Mouse (Mus musculus) stomach, embryonic 15.5 days (tissue): ENCODE results near the gene Wdr73. TPM values are rescaled to one million over a fixed set of nuclear protein-coding genes. Genes with fewer than 3 reads are reported as not detected.

Experiments used
- ATAC-seq: fragments of 200-750 bp; cut with Nextera tagmentation; 2 replicates; pipeline ENCODE4 v1.8.0; 2017; ENCODE audit warnings: low read depth, moderate number of reproducible peaks, moderate TSS enrichment; ENCODE audit not compliant: insufficient read depth, low FRiP score
- H3K27ac ChIP-seq: fragments of 300-500 bp; sonication (generic); 2 replicates; pipeline ENCODE4 v1.5.1; 2015; ENCODE audit warnings: mild to moderate bottlenecking, inconsistent platforms
- H3K27me3 ChIP-seq: fragments of 300-500 bp; sonication (generic); replicated peaks from 2 replicates; pipeline ENCODE4 v1.6.1; 2015; ENCODE audit warnings: inconsistent platforms
- H3K36me3 ChIP-seq: fragments of 300-500 bp; sonication (generic); 2 replicates; pipeline ENCODE4 v1.6.1; 2015; ENCODE audit warnings: inconsistent platforms
- H3K4me1 ChIP-seq: fragments of 300-500 bp; sonication (generic); 2 replicates; pipeline ENCODE4 v1.6.1; 2015; ENCODE audit warnings: inconsistent platforms
- H3K4me2 ChIP-seq: fragments of 300-500 bp; sonication (generic); 2 replicates; pipeline ENCODE4 v1.6.1; 2015; ENCODE audit warnings: mild to moderate bottlenecking, inconsistent platforms
- H3K4me3 ChIP-seq: fragments of 300-500 bp; sonication (generic); replicated peaks from 2 replicates; pipeline ENCODE4 v1.5.1; 2015; ENCODE audit warnings: inconsistent platforms
- H3K9ac ChIP-seq: fragments of 300-500 bp; sonication (generic); 2 replicates; pipeline ENCODE4 v1.6.1; 2015; ENCODE audit warnings: inconsistent platforms
- H3K9me3 ChIP-seq: fragments of 300-500 bp; sonication (generic); 2 replicates; pipeline ENCODE4 v1.6.1; 2016; ENCODE audit warnings: inconsistent platforms
- WGBS: fragments of 180-500 bp; shearing (Covaris S2); methylation state at CpG from one replicate; pipeline ENCODE4 v1.1.7; 2015; 5-methylcytosine and 5-hydroxymethylcytosine counted together
- polyA plus RNA-seq: library from polyadenylated mRNA; unstranded; fragments of >200 nt; fragmentation: Nextera tagmentation; extraction: Ambion mirVana; gene quantifications from 2 replicates; pipeline ENCODE4 v1.2.1, GENCODE M21; 2015

Gene Wdr73
- polyA plus RNA-seq, 1 experiment from 2014 or later: 33.2 TPM

GRCm38 (mm10) chr7:80917916-80918465 is 16.9 kb upstream of the Wdr73 start:
- H3K9me3 ChIP-seq: no peaks in the 10 kb centered on the region
- no peak for ATAC-seq
- H3K4me3 ChIP-seq: no peak overlapping the region
- H3K4me1 ChIP-seq: no peaks in the 10 kb centered on the region
- no peak overlapping the region for H3K27ac ChIP-seq
- H3K36me3 ChIP-seq: peaks cover 38% of the 10 kb centered on the region
- H3K9ac ChIP-seq: no peak overlapping the region
- H3K4me2 ChIP-seq: no peak overlapping the region
- no peaks in the 10 kb centered on the region for H3K27me3 ChIP-seq
- WGBS: 77% methylated on average over 4 of the region's 4 CpGs

GRCm38 (mm10) chr7:80912496-80912895 is 11.4 kb upstream of the Wdr73 start:
- Histone ChIP-seq H3K36me3 (peaks cover 27% of the 10 kb centered on the region), H3K27me3 (no peaks in the 10 kb centered on the region), H3K4me1 (no peaks in the 10 kb centered on the region), H3K4me3 (no peak overlapping the region), H3K9me3 (no peaks in the 10 kb centered on the region), H3K4me2 (no peak overlapping the region), H3K27ac (no peak overlapping the region), H3K9ac (no peak overlapping the region)
- WGBS: 79% methylated on average over 8 of the region's 8 CpGs
- ATAC-seq: no peak

DNA sequence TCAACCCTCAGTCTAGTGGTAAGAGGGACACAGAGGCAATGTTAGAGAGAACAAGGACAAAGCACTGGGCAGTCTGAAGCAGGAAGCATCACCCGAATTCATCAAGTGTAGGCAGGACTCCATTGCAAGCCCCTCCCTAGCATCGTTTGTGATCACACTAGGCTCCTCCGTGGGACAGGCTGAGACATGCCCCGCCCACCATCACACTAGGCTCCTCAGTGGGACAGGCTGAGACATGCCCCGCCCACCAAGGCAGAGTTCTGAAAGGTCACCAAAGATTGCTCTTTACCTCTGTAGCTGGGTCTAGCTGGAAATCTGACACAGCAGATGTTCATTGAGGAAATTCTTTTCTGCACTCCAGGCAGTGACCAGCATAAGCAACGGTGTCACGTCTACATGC is 10.0 kb upstream of the Wdr73 start:
- Histone ChIP-seq H3K27ac (no peak overlapping the region), H3K27me3 (no peaks in the 10 kb centered on the region), H3K4me2 (no peak overlapping the region), H3K9ac (no peak overlapping the region), H3K9me3 (no peaks in the 10 kb centered on the region), H3K4me3 (no peak overlapping the region), H3K4me1 (no peaks in the 10 kb centered on the region), H3K36me3 (peaks cover 25% of the 10 kb centered on the region)
- WGBS: 76% methylated on average over 7 of the region's 7 CpGs
- ATAC-seq: no peak

DNA sequence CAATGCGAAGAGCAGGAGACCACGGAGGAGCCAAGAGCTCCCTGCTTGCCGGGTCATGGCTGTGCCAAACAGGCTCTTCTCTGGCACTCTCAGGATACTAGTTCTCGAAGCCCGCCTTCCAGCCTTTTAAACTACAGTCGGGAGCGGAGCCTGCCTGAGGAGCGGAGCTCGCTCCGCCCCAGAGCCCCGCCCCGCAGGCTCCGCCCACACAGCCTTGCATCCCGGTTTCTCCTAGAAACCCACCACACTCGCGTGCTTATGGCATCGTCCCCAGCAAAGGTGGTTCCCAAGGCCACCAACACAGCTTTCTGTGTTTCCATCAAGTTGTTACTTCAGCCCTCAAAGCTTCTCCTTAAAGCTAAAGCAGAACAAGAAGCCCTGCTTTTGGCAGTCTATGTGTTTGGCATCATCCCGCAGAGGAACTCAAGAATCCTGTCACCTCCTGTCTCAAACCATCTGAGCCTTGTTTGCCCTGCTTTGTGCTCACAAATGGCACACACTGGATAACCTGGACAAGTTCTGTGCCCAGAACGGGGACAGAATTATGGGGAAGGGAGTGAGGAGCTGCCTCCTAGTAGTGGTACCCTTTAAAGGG is 3.9 kb upstream of the Wdr73 start, which contains the start of gene Nmb:
TSS of gene Nmb (minus strand) at position 156 of the 595 bp plus-strand sequence.
- ATAC-seq: peak; percentile 45; the same call in 1 of the 2 replicates
- peaks cover 9% of the 10 kb centered on the region; the same call in 1 of the 2 replicates for H3K36me3 ChIP-seq
- no peaks in the 10 kb centered on the region for H3K27me3 ChIP-seq
- H3K4me2 ChIP-seq: peak within 1 kb of the TSS; percentile 92
- no peak within 1 kb of the TSS for H3K27ac ChIP-seq
- no peaks in the 10 kb centered on the region for H3K9me3 ChIP-seq
- peak within 1 kb of the TSS; percentile 43 for H3K4me3 ChIP-seq
- peaks cover 18% of the 10 kb centered on the region for H3K4me1 ChIP-seq
- WGBS: 3% methylated on average over 19 of the region's 19 CpGs
- peak within 1 kb of the TSS; percentile 33; the same call in 1 of the 2 replicates for H3K9ac ChIP-seq

- Histone ChIP-seq H3K36me3 (peaks cover 6% of the 10 kb centered on the region; the same call in 1 of the 2 replicates), H3K4me1 (peaks cover 18% of the 10 kb centered on the region), H3K9ac (no peak overlapping the region), H3K4me3 (no peak overlapping the region), H3K27me3 (no peaks in the 10 kb centered on the region), H3K9me3 (no peaks in the 10 kb centered on the region), H3K4me2 (no peak overlapping the region), H3K27ac (no peak overlapping the region)
- no peak for ATAC-seq
- WGBS: 88% methylated on average over 11 of the region's 11 CpGs
Observed at GRCm38 (mm10) chr7:80903625-80904422, 2.8 kb upstream of the Wdr73 start.

DNA sequence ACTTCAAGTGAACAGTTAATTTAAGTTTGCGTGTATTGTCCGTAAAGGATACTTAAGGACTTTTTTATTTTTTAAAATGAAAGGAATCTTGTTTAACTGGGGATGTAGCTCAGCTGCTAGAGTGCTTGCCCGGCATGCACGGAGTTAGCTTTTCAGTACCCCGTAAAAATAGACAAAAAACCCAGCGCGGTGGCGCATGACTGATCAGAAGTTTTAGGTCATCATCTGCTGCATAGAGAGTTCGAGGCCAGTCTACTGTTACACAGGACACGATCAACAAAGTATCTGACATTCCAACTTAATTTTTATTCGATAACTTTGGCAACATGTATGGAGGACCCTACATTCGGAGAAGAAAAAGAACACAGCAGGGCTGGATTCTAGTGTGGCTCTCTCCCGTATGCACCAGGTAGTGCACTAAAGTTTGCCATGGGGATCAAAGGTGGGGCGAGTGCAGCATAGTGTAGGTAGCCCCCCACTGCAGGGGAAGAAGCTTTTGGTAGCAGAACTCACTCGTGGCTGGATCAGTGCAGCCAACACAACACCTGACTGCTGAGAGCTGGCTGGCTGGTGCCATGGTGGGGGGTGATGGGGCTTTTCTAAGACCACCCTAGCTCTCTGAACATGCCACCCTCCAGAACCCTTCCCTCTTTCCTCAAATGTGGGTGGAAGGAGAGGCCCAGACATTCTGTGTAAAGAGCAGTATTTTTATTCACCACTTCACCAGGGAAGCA is 639 bp upstream of the Wdr73 start:
- H3K9ac ChIP-seq: peak overlapping the region; percentile 45; the same call in 1 of the 2 replicates
- H3K36me3 ChIP-seq: peaks cover 11% of the 10 kb centered on the region
- peak overlapping the region; percentile 78 for H3K4me3 ChIP-seq
- peaks cover 18% of the 10 kb centered on the region for H3K4me1 ChIP-seq
- ATAC-seq: no peak
- peak overlapping the region; percentile 82 for H3K4me2 ChIP-seq
- no peaks in the 10 kb centered on the region for H3K9me3 ChIP-seq
- H3K27ac ChIP-seq: peak overlapping the region; percentile 87
- WGBS: 28% methylated on average over 15 of the region's 15 CpGs
- H3K27me3 ChIP-seq: no peaks in the 10 kb centered on the region

GRCm38 (mm10) chr7:80897721-80898120 is 3.3 kb downstream of the Wdr73 start:
- Histone ChIP-seq H3K4me1 (peaks cover 8% of the 10 kb centered on the region), H3K36me3 (peaks cover 32% of the 10 kb centered on the region), H3K27ac (no peak overlapping the region), H3K4me2 (no peak overlapping the region), H3K9me3 (no peaks in the 10 kb centered on the region), H3K27me3 (no peaks in the 10 kb centered on the region), H3K9ac (no peak overlapping the region), H3K4me3 (no peak overlapping the region)
- ATAC-seq: no peak
- WGBS: 88% methylated on average over 4 of the region's 4 CpGs

GRCm38 (mm10) chr7:80897134-80897533 is 3.9 kb downstream of the Wdr73 start:
- no peaks in the 10 kb centered on the region for H3K27me3 ChIP-seq
- no peak overlapping the region for H3K4me3 ChIP-seq
- no peak overlapping the region for H3K9ac ChIP-seq
- H3K9me3 ChIP-seq: no peaks in the 10 kb centered on the region
- WGBS: 88% methylated on average over 7 of the region's 7 CpGs
- peaks cover 38% of the 10 kb centered on the region for H3K36me3 ChIP-seq
- no peak for ATAC-seq
- no peak overlapping the region for H3K4me2 ChIP-seq
- no peak overlapping the region for H3K27ac ChIP-seq
- H3K4me1 ChIP-seq: peaks cover 8% of the 10 kb centered on the region

DNA sequence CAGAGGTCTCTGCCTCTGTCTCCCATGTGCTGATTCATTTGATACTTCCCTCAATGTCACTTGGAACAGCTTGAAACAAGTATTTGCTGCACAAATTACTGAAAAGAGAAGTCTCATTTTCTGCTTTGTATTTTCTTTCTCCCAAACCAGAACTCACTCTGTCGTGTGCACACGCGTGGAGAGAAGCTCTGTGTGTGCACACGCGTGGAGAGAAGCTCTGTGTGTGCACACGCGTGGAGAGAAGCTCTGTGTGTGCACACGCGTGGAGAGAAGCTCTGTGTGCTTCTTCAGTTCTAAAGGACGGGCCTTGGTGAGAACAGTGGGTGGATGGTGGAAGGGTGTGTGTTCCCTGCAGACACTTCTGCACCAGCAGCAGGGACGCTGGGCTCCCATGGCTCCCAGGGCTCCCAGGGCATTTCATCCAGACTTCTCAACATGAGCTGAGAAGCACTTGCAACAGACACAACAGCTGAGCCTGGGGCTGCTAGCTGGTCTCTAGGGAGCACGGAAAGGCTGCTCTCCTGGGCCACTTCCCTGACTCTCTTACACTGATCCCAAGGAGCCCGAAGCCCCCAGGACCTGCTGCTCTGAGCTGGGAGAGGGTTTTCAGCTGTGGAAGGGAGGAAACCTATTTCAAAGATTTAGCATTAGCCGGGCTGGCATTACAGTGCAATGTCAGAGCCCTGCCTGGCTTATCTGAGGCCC is 6.1 kb downstream of the Wdr73 start:
- H3K9me3 ChIP-seq: no peaks in the 10 kb centered on the region
- no peak overlapping the region for H3K27ac ChIP-seq
- H3K4me2 ChIP-seq: no peak overlapping the region
- ATAC-seq: no peak
- H3K4me1 ChIP-seq: no peaks in the 10 kb centered on the region
- peaks cover 52% of the 10 kb centered on the region for H3K36me3 ChIP-seq
- WGBS: 91% methylated on average over 14 of the region's 14 CpGs
- H3K4me3 ChIP-seq: no peak overlapping the region
- H3K9ac ChIP-seq: no peak overlapping the region
- H3K27me3 ChIP-seq: no peaks in the 10 kb centered on the region

DNA sequence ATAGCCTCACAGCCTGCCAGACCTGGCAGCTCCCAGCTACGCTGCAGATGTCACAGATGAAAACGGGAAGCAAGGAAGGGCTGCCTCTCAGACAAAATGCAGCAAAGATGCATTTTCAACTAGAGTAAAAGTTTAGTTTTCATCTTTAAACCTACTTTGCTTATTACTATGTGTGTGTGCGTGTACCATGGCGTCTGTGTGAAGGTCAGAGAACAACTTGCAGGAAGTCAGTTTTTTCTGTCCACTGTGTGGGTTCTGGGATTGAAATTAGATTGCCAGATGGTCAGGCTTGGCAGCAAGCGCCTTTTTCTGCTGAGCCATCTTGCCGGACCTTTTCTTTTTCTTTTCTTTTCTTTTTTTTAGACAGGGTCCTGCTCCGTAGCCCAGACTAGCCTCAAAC is 6.9 kb downstream of the Wdr73 start:
- Histone ChIP-seq H3K4me1 (peaks cover 6% of the 10 kb centered on the region; the same call in 1 of the 2 replicates), H3K9me3 (no peaks in the 10 kb centered on the region), H3K4me3 (no peak overlapping the region), H3K4me2 (no peak overlapping the region), H3K27me3 (no peaks in the 10 kb centered on the region), H3K9ac (no peak overlapping the region), H3K36me3 (peaks cover 55% of the 10 kb centered on the region), H3K27ac (0 out of 2 replicates have a peak overlapping the region, but pooled peaks have one; percentile 1)
- no peak for ATAC-seq
- WGBS: 87% methylated on average over 7 of the region's 7 CpGs

DNA sequence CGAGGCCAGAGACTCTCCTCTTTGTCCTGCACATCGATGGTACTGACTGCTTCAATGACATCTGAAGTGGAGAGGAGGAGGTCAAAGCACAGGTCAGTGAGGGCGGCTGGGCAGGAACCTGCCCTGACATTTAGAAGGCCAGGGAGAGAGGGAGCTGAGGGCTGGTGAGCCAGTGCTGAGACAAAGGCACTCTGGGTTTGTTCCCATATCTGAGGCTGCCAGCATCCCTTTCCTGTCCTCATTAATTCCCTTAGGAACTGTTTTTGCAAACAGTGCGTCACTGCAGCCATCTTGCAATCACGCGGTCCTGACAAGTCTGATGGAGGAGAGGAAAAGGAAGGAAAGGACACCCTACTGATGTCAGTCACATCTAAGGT is 7.3 kb downstream of the Wdr73 start:
- H3K4me3 ChIP-seq: no peak overlapping the region
- no peak overlapping the region for H3K27ac ChIP-seq
- H3K4me1 ChIP-seq: peaks cover 10% of the 10 kb centered on the region; the same call in 1 of the 2 replicates
- 77% methylated on average over 6 of the region's 6 CpGs for WGBS
- no peak for ATAC-seq
- H3K9ac ChIP-seq: no peak overlapping the region
- H3K4me2 ChIP-seq: no peak overlapping the region
- no peaks in the 10 kb centered on the region for H3K27me3 ChIP-seq
- H3K36me3 ChIP-seq: peaks cover 55% of the 10 kb centered on the region
- no peaks in the 10 kb centered on the region for H3K9me3 ChIP-seq
